Mouse (Mus musculus): Measurements from ENCODE around the gene Lep. TPM values are rescaled to one million over a fixed set of nuclear protein-coding genes. Genes with fewer than 3 reads are reported as not detected.

Gene Lep
- polyA plus RNA-seq (2015; fragmentation: Nextera tagmentation; extraction: Ambion mirVana): not detected in 2 replicates

GRCm38 (mm10) chr6:29059846-29060685, at the start of gene Lep:
Gene Lep, plus strand, starts transcription at chr6:29060220.
- H3K36me3 ChIP-seq (replicated peaks): no peaks in the 10 kb centered on the region
- H3K4me1 ChIP-seq (replicated peaks): no peaks in the 10 kb centered on the region
- ATAC-seq (ENCODE audit: insufficient read depth): no peak
- no peak within 1 kb of the TSS for H3K4me3 ChIP-seq (replicated peaks)
- H3K9me3 ChIP-seq (replicated peaks): no peaks in the 10 kb centered on the region
- no peak within 1 kb of the TSS for H3K9ac ChIP-seq
- 66% methylated on average over 28 of the region's 28 CpGs for WGBS (ENCODE audit: insufficient replicate concordance)
- H3K27ac ChIP-seq (replicated peaks): no peak within 1 kb of the TSS
- no peaks in the 10 kb centered on the region for H3K27me3 ChIP-seq
- H3K4me2 ChIP-seq: no peak within 1 kb of the TSS

- ATAC-seq (ENCODE audit: insufficient read depth): no peak
- Histone ChIP-seq H3K27ac (replicated peaks) (no peak overlapping the region), H3K4me1 (replicated peaks) (no peaks in the 10 kb centered on the region), H3K36me3 (replicated peaks) (no peaks in the 10 kb centered on the region), H3K27me3 (peaks cover 8% of the 10 kb centered on the region; the same call in 1 of the 2 replicates), H3K4me3 (replicated peaks) (no peak overlapping the region), H3K9ac (no peak overlapping the region), H3K9me3 (replicated peaks) (no peaks in the 10 kb centered on the region), H3K4me2 (no peak overlapping the region)
- WGBS (ENCODE audit: insufficient replicate concordance): 61% methylated on average over 5 of the region's 5 CpGs
Observed at GRCm38 (mm10) chr6:29011651-29012050, 48.4 kb upstream of the Lep start.

DNA sequence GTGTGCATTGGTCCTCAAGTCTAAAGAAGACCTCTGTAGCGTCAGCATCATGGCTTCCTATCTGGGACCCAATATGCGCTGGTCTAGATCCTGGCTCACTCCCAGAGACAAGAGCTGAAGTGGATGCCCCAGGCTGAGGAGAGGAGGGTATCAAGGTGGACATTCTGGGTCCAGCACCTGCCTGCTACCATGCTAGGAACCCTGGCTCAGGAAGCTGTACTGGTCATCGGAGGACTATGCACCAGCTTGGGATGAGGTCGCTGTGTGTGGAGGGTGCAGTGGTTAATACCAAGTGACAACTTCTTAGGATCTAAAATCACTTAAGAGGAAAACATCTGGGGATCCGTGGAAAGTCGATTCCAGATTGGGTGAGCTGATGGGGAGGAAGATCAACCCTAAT, 46.8 kb upstream of the Lep start:
- no peak for ATAC-seq (ENCODE audit: insufficient read depth)
- peaks cover 24% of the 10 kb centered on the region for H3K27me3 ChIP-seq
- H3K4me1 ChIP-seq (replicated peaks): no peaks in the 10 kb centered on the region
- H3K4me2 ChIP-seq: no peak overlapping the region
- no peak overlapping the region for H3K9ac ChIP-seq
- no peak overlapping the region for H3K27ac ChIP-seq (replicated peaks)
- WGBS (ENCODE audit: insufficient replicate concordance): 67% methylated on average over 6 of the region's 6 CpGs
- no peaks in the 10 kb centered on the region for H3K9me3 ChIP-seq (replicated peaks)
- H3K4me3 ChIP-seq (replicated peaks): no peak overlapping the region
- H3K36me3 ChIP-seq (replicated peaks): no peaks in the 10 kb centered on the region

DNA sequence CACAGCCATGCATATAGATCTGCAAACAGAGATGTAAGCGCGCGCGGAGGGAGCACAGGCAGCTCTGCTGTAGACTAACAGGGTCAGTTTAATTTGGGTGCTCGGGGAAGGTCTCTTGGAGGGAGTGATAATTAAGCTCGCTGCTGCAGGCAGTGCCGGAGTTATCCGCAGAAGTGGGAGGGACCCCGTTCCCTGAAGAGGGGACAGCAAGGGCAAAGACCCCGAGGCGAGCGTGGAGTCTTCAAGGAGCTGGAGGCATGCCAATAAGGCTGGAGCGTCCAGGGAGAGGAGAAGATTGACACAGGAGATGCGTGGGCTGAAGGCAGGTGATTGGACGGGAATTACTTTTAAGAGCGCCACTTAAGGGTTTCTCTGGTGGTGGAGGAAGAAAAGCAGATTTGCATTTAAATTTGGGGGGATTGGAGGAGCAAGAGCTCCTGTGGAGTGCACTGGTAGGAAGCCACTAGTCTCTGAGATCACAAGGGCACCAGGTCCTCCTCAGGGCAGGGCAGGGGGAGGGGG, 43.1 kb upstream of the Lep start:
- peaks cover 45% of the 10 kb centered on the region for H3K27me3 ChIP-seq
- H3K9ac ChIP-seq: no peak overlapping the region
- H3K9me3 ChIP-seq (replicated peaks): no peaks in the 10 kb centered on the region
- H3K4me1 ChIP-seq (replicated peaks): no peaks in the 10 kb centered on the region
- H3K4me2 ChIP-seq: no peak overlapping the region
- H3K4me3 ChIP-seq (replicated peaks): no peak overlapping the region
- no peaks in the 10 kb centered on the region for H3K36me3 ChIP-seq (replicated peaks)
- no peak for ATAC-seq (ENCODE audit: insufficient read depth)
- H3K27ac ChIP-seq (replicated peaks): no peak overlapping the region
- 5% methylated on average over 16 of the region's 16 CpGs for WGBS (ENCODE audit: insufficient replicate concordance)

- Histone ChIP-seq H3K27me3 (peaks cover 72% of the 10 kb centered on the region), H3K4me1 (replicated peaks) (no peaks in the 10 kb centered on the region), H3K9me3 (replicated peaks) (no peaks in the 10 kb centered on the region), H3K36me3 (replicated peaks) (no peaks in the 10 kb centered on the region), H3K4me3 (replicated peaks) (no peak overlapping the region), H3K4me2 (no peak overlapping the region), H3K9ac (no peak overlapping the region), H3K27ac (replicated peaks) (no peak overlapping the region)
- WGBS (ENCODE audit: insufficient replicate concordance): 55% methylated on average over 18 of the region's 18 CpGs
- ATAC-seq (ENCODE audit: insufficient read depth): no peak
Observed at GRCm38 (mm10) chr6:29019756-29020720, 40.0 kb upstream of the Lep start.

DNA sequence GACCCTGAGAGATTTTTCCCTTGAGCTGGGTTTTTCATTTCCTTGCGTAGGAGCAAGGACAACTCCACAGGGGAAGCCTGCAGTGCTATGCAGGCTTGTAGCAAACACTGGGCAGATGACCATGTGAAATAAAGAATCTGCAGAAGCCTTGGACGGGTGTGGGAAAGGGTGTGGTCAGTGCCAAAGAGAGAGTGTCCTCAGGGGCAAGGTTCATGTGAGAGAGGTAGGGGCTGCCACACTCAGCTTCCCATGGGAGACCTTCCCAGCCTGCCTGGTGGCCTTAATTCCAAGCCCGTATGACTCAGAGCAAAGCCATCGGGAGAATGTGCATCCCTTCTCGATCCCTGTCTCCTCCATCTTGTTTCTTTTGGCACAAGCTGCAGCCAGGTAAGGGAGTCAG, 39.1 kb upstream of the Lep start:
- Histone ChIP-seq H3K27me3 (peaks cover 79% of the 10 kb centered on the region), H3K36me3 (replicated peaks) (no peaks in the 10 kb centered on the region), H3K4me1 (replicated peaks) (no peaks in the 10 kb centered on the region), H3K27ac (replicated peaks) (no peak overlapping the region), H3K4me3 (replicated peaks) (no peak overlapping the region), H3K9me3 (replicated peaks) (no peaks in the 10 kb centered on the region), H3K9ac (no peak overlapping the region), H3K4me2 (no peak overlapping the region)
- WGBS (ENCODE audit: insufficient replicate concordance): 57% methylated on average over 5 of the region's 5 CpGs
- no peak for ATAC-seq (ENCODE audit: insufficient read depth)

- H3K9ac ChIP-seq: no peak overlapping the region
- H3K4me1 ChIP-seq (replicated peaks): no peaks in the 10 kb centered on the region
- peaks cover 79% of the 10 kb centered on the region for H3K27me3 ChIP-seq
- 38% methylated on average over 6 of the region's 6 CpGs for WGBS (ENCODE audit: insufficient replicate concordance)
- no peaks in the 10 kb centered on the region for H3K9me3 ChIP-seq (replicated peaks)
- no peak for ATAC-seq (ENCODE audit: insufficient read depth)
- no peak overlapping the region for H3K4me2 ChIP-seq
- H3K4me3 ChIP-seq (replicated peaks): no peak overlapping the region
- H3K27ac ChIP-seq (replicated peaks): no peak overlapping the region
- H3K36me3 ChIP-seq (replicated peaks): no peaks in the 10 kb centered on the region
Observed at GRCm38 (mm10) chr6:29021501-29021900, 38.5 kb upstream of the Lep start.

DNA sequence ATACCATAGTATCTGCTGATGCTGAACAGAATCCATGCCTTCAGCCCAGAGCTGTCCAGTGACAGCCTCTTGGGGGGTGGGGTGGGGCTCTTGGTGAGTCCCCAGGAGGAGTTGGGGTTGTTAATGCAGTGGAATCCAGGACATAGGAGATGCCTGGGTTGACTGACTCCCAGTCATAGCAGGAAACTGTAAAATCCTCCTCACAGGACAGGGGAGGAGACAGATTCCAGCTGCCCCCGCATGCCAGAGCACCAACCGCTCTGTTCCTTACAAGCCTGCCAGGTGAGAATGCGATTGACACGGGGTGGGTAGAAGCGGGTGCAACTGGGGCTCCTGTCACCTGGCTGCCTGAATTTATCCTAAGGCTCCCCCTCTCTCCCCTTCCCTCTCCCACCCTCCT, 37.9 kb upstream of the Lep start:
- Histone ChIP-seq H3K27me3 (peaks cover 77% of the 10 kb centered on the region), H3K4me2 (no peak overlapping the region)

DNA sequence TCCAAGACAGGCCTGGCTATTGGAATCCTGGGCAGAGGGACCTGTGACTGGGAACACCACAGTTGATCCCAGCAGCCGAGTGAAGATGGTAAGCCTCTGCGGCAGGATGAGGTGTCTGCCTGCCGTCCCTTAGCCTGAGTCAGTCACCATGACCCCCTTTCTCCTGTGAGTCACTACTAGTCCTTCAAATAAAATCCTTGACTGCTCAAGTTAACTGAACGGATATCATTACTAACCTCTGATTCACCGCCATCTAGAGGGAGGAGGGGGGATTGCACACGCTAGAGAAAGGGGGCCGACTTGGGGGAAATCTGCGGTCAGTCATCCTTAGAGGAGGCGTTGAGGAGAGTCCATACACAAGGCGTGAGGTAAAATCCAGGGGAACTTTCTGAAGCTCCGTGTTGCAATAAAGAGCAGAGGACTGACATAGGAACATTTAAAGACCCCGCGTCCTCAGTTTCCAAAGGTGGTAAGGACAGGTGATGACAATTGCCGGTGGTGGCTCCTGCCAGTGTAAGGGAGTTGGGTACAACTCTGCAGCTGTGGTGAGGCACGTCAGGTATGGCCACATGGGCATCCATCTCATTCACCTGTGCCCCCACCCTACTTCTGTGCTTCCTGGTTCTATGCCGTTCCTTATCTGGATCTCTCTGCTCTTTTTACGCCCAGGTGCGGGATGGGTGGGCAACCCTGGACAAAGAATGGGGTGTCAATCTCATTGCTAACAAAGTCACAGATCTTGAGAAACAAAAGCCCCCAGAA, 36.6 kb upstream of the Lep start:
- no peak for ATAC-seq (ENCODE audit: insufficient read depth)
- no peak overlapping the region for H3K27ac ChIP-seq (replicated peaks)
- H3K4me1 ChIP-seq (replicated peaks): no peaks in the 10 kb centered on the region
- H3K4me2 ChIP-seq: no peak overlapping the region
- no peak overlapping the region for H3K4me3 ChIP-seq (replicated peaks)
- 21% methylated on average over 18 of the region's 18 CpGs for WGBS (ENCODE audit: insufficient replicate concordance)
- no peaks in the 10 kb centered on the region for H3K36me3 ChIP-seq (replicated peaks)
- no peak overlapping the region for H3K9ac ChIP-seq
- H3K27me3 ChIP-seq: peaks cover 64% of the 10 kb centered on the region
- no peaks in the 10 kb centered on the region for H3K9me3 ChIP-seq (replicated peaks)

More for the DNA sequence above, 37.9 kb upstream of the Lep start:
- H3K27ac ChIP-seq (replicated peaks): no peak overlapping the region
- ATAC-seq (ENCODE audit: insufficient read depth): no peak
- H3K9me3 ChIP-seq (replicated peaks): no peaks in the 10 kb centered on the region
- H3K9ac ChIP-seq: no peak overlapping the region
- WGBS (ENCODE audit: insufficient replicate concordance): 52% methylated on average over 5 of the region's 5 CpGs
- H3K36me3 ChIP-seq (replicated peaks): no peaks in the 10 kb centered on the region
- no peaks in the 10 kb centered on the region for H3K4me1 ChIP-seq (replicated peaks)
- H3K4me3 ChIP-seq (replicated peaks): no peak overlapping the region

GRCm38 (mm10) chr6:29024000-29024417, 36.0 kb upstream of the Lep start:
- no peak overlapping the region for H3K4me3 ChIP-seq (replicated peaks)
- H3K27me3 ChIP-seq: peaks cover 59% of the 10 kb centered on the region
- no peak overlapping the region for H3K4me2 ChIP-seq
- no peak overlapping the region for H3K27ac ChIP-seq (replicated peaks)
- H3K36me3 ChIP-seq (replicated peaks): no peaks in the 10 kb centered on the region
- no peak overlapping the region for H3K9ac ChIP-seq
- no peaks in the 10 kb centered on the region for H3K9me3 ChIP-seq (replicated peaks)
- H3K4me1 ChIP-seq (replicated peaks): no peaks in the 10 kb centered on the region
- ATAC-seq (ENCODE audit: insufficient read depth): no peak
- WGBS (ENCODE audit: insufficient replicate concordance): 3% methylated on average over 16 of the region's 16 CpGs

Measured in liver, embryonic 15.5 days (tissue).